Mouse (Mus musculus): ENCODE measurements at regions not wholly inside any gene's neighbourhood (a gene's known extent, or its start where the extent isn't known, plus 50 kb on each side); places are given as distances from the start of the nearest gene placed in this dataset.

- no peak for DNase-seq (ENCODE audit: low spot score)
Measured at GRCm38 (mm10) chr5:118465991-118466750, 94.3 kb upstream of the Med13l start.

GRCm38 (mm10) chr5:118468739-118469138 is 91.7 kb upstream of the Med13l start:
- H3K9me3 ChIP-seq (ENCODE audit: control insufficient read depth, low read length), result no peaks in the 10 kb centered on the region
- peaks cover 42% of the 10 kb centered on the region for H3K4me1 ChIP-seq (ENCODE audit: control insufficient read depth, insufficient read depth, low read length)
- no peak overlapping the region for H3K9ac ChIP-seq (ENCODE audit: low read depth, low read length, severe bottlenecking)
- ATAC-seq (ENCODE audit: low FRiP score, low read depth) (no peak), DNase-seq (ENCODE audit: low spot score) (no peak)
- no peak overlapping the region for H3K4me3 ChIP-seq (replicated peaks; ENCODE audit: low read length)
- no peak overlapping the region for H3K27ac ChIP-seq (replicated peaks; ENCODE audit: low read depth, low read length)
- no peaks in the 10 kb centered on the region for H3K27me3 ChIP-seq (ENCODE audit: control insufficient read depth, insufficient read depth, low read length)
- no peak for TF ChIP-seq POLR2A (IDR thresholded peaks at IDR 0.05; ENCODE audit: borderline replicate concordance, extremely low read depth, insufficient read depth, insufficient read length)
- no peak overlapping the region for H3K4me2 ChIP-seq (replicated peaks; ENCODE audit: low read depth, low read length, severe bottlenecking)
- H3K36me3 ChIP-seq (ENCODE audit: control insufficient read depth, insufficient read depth, low read length), result no peaks in the 10 kb centered on the region
- 54% methylated on average over 4 of the region's 4 CpGs for WGBS

More at GRCm38 (mm10) chr5:118465991-118466750, 94.3 kb upstream of the Med13l start:
- Histone ChIP-seq H3K36me3 (ENCODE audit: control insufficient read depth, insufficient read depth, low read length) (no peaks in the 10 kb centered on the region), H3K9ac (ENCODE audit: low read depth, low read length, severe bottlenecking) (peak overlapping the region; percentile 31), H3K27ac (replicated peaks; ENCODE audit: low read depth, low read length) (peak overlapping the region; percentile 79), H3K4me3 (replicated peaks; ENCODE audit: low read length) (peak overlapping the region; percentile 25), H3K9me3 (ENCODE audit: control insufficient read depth, low read length) (no peaks in the 10 kb centered on the region), H3K4me2 (replicated peaks; ENCODE audit: low read depth, low read length, severe bottlenecking) (peak overlapping the region; percentile 65), H3K27me3 (ENCODE audit: control insufficient read depth, insufficient read depth, low read length) (no peaks in the 10 kb centered on the region), H3K4me1 (ENCODE audit: control insufficient read depth, insufficient read depth, low read length) (peaks cover 36% of the 10 kb centered on the region)
- 3% methylated on average over 10 of the region's 10 CpGs for WGBS
- TF ChIP-seq POLR2A (IDR thresholded peaks at IDR 0.05; ENCODE audit: borderline replicate concordance, extremely low read depth, insufficient read depth, insufficient read length), result no peak
- no peak for ATAC-seq (ENCODE audit: low FRiP score, low read depth)

GRCm38 (mm10) chr5:118471569-118471968 is 88.9 kb upstream of the Med13l start:
- H3K4me1 ChIP-seq (ENCODE audit: control insufficient read depth, insufficient read depth, low read length), result peaks cover 20% of the 10 kb centered on the region
- 43% methylated on average over 5 of the region's 5 CpGs for WGBS
- no peak overlapping the region for H3K4me2 ChIP-seq (replicated peaks; ENCODE audit: low read depth, low read length, severe bottlenecking)
- no peak for ATAC-seq (ENCODE audit: low FRiP score, low read depth)
- TF ChIP-seq POLR2A (IDR thresholded peaks at IDR 0.05; ENCODE audit: borderline replicate concordance, extremely low read depth, insufficient read depth, insufficient read length), result no peak
- H3K9ac ChIP-seq (ENCODE audit: low read depth, low read length, severe bottlenecking), result no peak overlapping the region
- no peak overlapping the region for H3K4me3 ChIP-seq (replicated peaks; ENCODE audit: low read length)
- H3K36me3 ChIP-seq (ENCODE audit: control insufficient read depth, insufficient read depth, low read length), result no peaks in the 10 kb centered on the region
- H3K27ac ChIP-seq (replicated peaks; ENCODE audit: low read depth, low read length), result no peak overlapping the region
- H3K27me3 ChIP-seq (ENCODE audit: control insufficient read depth, insufficient read depth, low read length), result no peaks in the 10 kb centered on the region
- DNase-seq (ENCODE audit: low spot score), result no peak
- H3K9me3 ChIP-seq (ENCODE audit: control insufficient read depth, low read length), result no peaks in the 10 kb centered on the region

GRCm38 (mm10) chr5:118472291-118472690 is 88.2 kb upstream of the Med13l start:
- ATAC-seq (ENCODE audit: low FRiP score, low read depth) (no peak), DNase-seq (ENCODE audit: low spot score) (no peak)
- H3K9me3 ChIP-seq (ENCODE audit: control insufficient read depth, low read length), result no peaks in the 10 kb centered on the region
- H3K4me2 ChIP-seq (replicated peaks; ENCODE audit: low read depth, low read length, severe bottlenecking), result no peak overlapping the region
- no peak overlapping the region for H3K4me3 ChIP-seq (replicated peaks; ENCODE audit: low read length)
- H3K36me3 ChIP-seq (ENCODE audit: control insufficient read depth, insufficient read depth, low read length), result no peaks in the 10 kb centered on the region
- H3K4me1 ChIP-seq (ENCODE audit: control insufficient read depth, insufficient read depth, low read length), result peaks cover 17% of the 10 kb centered on the region; the same call in 1 of the 2 replicates
- H3K27ac ChIP-seq (replicated peaks; ENCODE audit: low read depth, low read length), result no peak overlapping the region
- no peaks in the 10 kb centered on the region for H3K27me3 ChIP-seq (ENCODE audit: control insufficient read depth, insufficient read depth, low read length)
- WGBS, result 85% methylated on average over 10 of the region's 10 CpGs
- no peak for TF ChIP-seq POLR2A (IDR thresholded peaks at IDR 0.05; ENCODE audit: borderline replicate concordance, extremely low read depth, insufficient read depth, insufficient read length)
- H3K9ac ChIP-seq (ENCODE audit: low read depth, low read length, severe bottlenecking), result no peak overlapping the region

- H3K9ac ChIP-seq (ENCODE audit: low read depth, low read length, severe bottlenecking), result no peak overlapping the region
- no peak overlapping the region for H3K4me3 ChIP-seq (replicated peaks; ENCODE audit: low read length)
- peaks cover 21% of the 10 kb centered on the region for H3K4me1 ChIP-seq (ENCODE audit: control insufficient read depth, insufficient read depth, low read length)
- TF ChIP-seq POLR2A (IDR thresholded peaks at IDR 0.05; ENCODE audit: borderline replicate concordance, extremely low read depth, insufficient read depth, insufficient read length), result no peak
- no peak overlapping the region for H3K27ac ChIP-seq (replicated peaks; ENCODE audit: low read depth, low read length)
- DNase-seq (ENCODE audit: low spot score), result no peak
- no peak overlapping the region for H3K4me2 ChIP-seq (replicated peaks; ENCODE audit: low read depth, low read length, severe bottlenecking)
- no peaks in the 10 kb centered on the region for H3K9me3 ChIP-seq (ENCODE audit: control insufficient read depth, low read length)
- 29% methylated on average over 5 of the region's 5 CpGs for WGBS
- no peaks in the 10 kb centered on the region for H3K36me3 ChIP-seq (ENCODE audit: control insufficient read depth, insufficient read depth, low read length)
- ATAC-seq (ENCODE audit: low FRiP score, low read depth), result peak; percentile 46; the same call in 1 of the 2 replicates
- H3K27me3 ChIP-seq (ENCODE audit: control insufficient read depth, insufficient read depth, low read length), result no peaks in the 10 kb centered on the region
Measured at GRCm38 (mm10) chr5:118473128-118473730, 87.2 kb upstream of the Med13l start.
